Mouse (Mus musculus): ENCODE results near the gene Cenpi. TPM values are rescaled to one million over a fixed set of nuclear protein-coding genes. Genes with fewer than 3 reads are reported as not detected.

Cenpi gene
- total RNA-seq (2021), result 1 to 10 TPM in 1 of 2 experiments, under 1 TPM in 1; 0.26 to 1.0 TPM
- long read RNA-seq, experiment 1, partial matches to known transcripts, result 1 of 1 reads
- long read RNA-seq, experiment 1, other reads (novel, unspliced or antisense), result 0 of 1 reads
- long read RNA-seq, experiment 2, result 0 reads

DNA sequence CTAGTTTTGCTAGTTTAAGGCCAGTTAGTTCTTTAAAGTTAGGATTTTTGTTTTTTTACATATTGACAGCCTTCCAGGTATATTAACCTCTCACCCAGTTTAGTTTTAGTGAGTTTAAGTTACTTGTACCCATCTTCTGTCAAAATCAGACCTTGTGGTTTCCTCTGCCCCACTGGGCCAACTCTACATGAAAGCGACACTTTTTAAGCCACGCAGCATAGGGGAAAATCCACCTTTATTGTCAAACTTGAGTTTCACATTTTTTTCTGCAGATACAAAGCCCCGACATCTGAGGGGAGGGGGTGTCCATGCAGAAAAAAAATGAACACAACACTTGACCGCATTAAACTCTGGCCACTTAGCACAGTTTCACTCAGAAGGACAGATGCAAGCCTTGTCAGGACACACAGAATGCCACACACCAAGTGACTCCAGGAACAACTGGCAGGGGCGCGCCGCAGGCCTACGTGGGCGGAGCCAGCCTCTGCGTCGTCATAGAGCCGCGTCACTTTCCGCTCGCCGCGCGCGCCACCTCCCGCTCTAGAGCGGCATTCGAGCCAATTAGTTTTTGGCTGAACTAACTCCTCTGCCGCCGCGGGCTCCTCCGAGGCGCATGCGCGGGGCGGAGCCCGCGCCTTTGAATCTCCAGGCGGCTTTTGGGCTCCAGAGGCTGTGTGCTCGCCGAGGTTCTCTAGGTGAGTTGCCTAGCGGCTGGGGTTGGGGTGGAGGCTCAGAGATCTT lies at the start of gene Cenpi:
TSS of gene Cenpi (plus strand) at position 551 of the 741 bp plus-strand sequence.
- intact Hi-C loops (cut with DNase I), result loop anchor here (10.0 kb wide), 1 partner anchor 243 kb away; no protein-coding TSS in a partner anchor
- Histone ChIP-seq H3K4me3 (peak within 1 kb of the TSS; percentile 48), H3K27ac (peak within 1 kb of the TSS; percentile 65)
- peak; percentile 19; the same call in 1 of the 2 replicates for TF ChIP-seq CTCF (IDR thresholded peaks at IDR 0.05)
- DNase-seq (ENCODE audit: extremely low spot score in 1 of 2, low spot score in 2 of 2), result peak; percentile 86

DNA sequence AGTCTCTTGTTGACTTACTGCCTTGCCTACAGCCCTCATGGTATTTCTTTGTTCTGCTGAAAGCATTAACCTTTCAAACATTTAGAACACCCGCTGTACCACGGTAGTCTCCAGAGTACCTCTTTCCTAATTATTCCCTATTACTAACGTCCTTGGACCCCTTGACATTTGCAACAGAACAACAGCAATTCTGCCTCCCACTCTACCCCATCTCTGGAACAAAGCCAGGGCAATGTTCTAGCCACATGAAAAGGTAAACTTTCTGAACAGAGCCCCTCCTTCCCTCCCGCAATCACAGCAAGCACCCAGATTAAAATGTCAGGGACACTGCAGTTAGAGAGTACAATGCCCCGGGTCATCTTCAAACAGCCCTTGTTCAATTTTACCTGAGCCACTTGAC lies 46.7 kb upstream of the Cenpi start:
- TF ChIP-seq CTCF (IDR thresholded peaks at IDR 0.05), result no peak
- DNase-seq (ENCODE audit: extremely low spot score in 1 of 2, low spot score in 2 of 2), result no peak
- Histone ChIP-seq H3K27ac (no peak overlapping the region), H3K4me3 (no peak overlapping the region)
- intact Hi-C loops (cut with DNase I), result no loop called here

DNA sequence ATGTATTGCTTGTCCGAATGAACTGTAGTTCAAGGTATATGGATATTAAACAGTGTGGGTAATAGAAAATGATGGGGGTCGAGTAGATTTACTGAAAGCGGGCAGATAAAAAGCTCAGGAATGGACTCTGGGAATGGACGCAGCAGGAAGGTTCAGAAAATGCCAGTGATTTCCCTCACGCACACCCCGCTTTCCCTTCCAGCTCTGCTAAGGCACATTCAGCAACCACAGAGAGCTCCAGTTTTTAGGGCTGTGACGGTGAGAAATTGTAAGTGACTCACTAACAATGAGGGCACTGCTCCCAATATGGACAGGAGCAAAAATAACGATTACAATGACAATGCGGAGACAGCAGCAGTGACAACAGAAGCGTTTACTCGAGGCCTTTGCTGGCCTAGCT lies 45.8 kb upstream of the Cenpi start:
- DNase-seq (ENCODE audit: extremely low spot score in 1 of 2, low spot score in 2 of 2), result no peak
- intact Hi-C loops (cut with DNase I), result no loop called here
- no peak for TF ChIP-seq CTCF (IDR thresholded peaks at IDR 0.05)
- H3K27ac ChIP-seq, result no peak overlapping the region
- no peak overlapping the region for H3K4me3 ChIP-seq

GRCm38 (mm10) chrX:134275715-134276114 lies 32.2 kb upstream of the Cenpi start:
- H3K27ac ChIP-seq, result no peak overlapping the region
- TF ChIP-seq CTCF (IDR thresholded peaks at IDR 0.05), result no peak
- intact Hi-C loops (cut with DNase I), result no loop called here
- DNase-seq (ENCODE audit: extremely low spot score in 1 of 2, low spot score in 2 of 2), result no peak
- no peak overlapping the region for H3K4me3 ChIP-seq

GRCm38 (mm10) chrX:134276275-134277160 lies 31.4 kb upstream of the Cenpi start, which contains the start of gene Trmt2b:
Gene Trmt2b, minus strand, starts transcription at chrX:134276984.
- no peak for TF ChIP-seq CTCF (IDR thresholded peaks at IDR 0.05)
- Histone ChIP-seq H3K4me3 (peak within 1 kb of the TSS; percentile 44), H3K27ac (0 out of 2 replicates have a peak within 1 kb of the TSS, but pooled peaks have one; percentile 3)
- DNase-seq (ENCODE audit: extremely low spot score in 1 of 2, low spot score in 2 of 2), result peak; percentile 19 to 29
- intact Hi-C loops (cut with DNase I), result no loop called here

DNA sequence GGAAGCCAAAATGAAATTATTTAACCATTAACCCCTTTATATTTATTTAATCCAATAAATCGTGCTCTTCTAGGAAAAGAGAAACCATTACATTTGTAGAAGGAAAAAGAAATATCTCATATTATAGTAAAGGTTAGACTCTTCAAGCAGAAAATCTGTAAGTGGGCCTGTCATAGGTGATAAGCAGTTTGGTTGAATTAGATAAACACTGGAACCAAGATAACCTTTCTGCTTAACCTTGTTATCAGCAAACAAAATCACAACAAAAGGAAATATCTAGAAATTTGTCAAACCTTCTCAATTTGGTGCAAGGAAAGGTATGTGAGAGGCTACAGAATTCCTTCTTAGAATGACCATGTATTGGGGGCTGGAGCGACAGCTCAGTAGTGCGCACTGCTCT lies 27.4 kb upstream of the Cenpi start:
- DNase-seq (ENCODE audit: extremely low spot score in 1 of 2, low spot score in 2 of 2), result no peak
- no peak overlapping the region for H3K27ac ChIP-seq
- intact Hi-C loops (cut with DNase I), result loop anchor here (10.0 kb wide), 1 partner anchor 64 kb away; no protein-coding TSS in a partner anchor
- TF ChIP-seq CTCF (IDR thresholded peaks at IDR 0.05), result no peak
- no peak overlapping the region for H3K4me3 ChIP-seq

DNA sequence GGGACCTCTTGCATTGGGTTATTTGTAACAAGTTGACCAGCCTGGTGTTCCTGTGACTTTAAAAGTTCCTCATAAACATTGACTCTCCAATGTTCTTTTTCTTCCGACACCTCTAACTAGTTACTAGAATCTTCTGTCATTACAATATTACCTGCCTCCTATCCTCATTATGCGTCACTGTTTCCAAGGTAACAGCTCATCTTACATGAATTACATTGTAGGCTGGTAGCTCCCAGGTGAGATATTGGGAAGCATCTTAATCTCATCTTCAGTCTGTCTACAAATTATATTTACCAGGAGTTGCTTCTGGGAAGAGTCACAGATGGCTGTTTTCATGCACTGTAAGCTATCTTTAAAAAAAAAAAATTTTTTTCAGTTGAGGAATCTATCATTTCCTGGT lies 22.8 kb upstream of the Cenpi start:
- TF ChIP-seq CTCF (IDR thresholded peaks at IDR 0.05), result no peak
- Histone ChIP-seq H3K27ac (no peak overlapping the region), H3K4me3 (no peak overlapping the region)
- intact Hi-C loops (cut with DNase I), result loop anchor here (10.0 kb wide), 1 partner anchor 60 kb away; no protein-coding TSS in a partner anchor
- DNase-seq (ENCODE audit: extremely low spot score in 1 of 2, low spot score in 2 of 2), result no peak

- Histone ChIP-seq H3K4me3 (no peak overlapping the region), H3K27ac (no peak overlapping the region)
- intact Hi-C loops (cut with DNase I), result loop anchor here (10.0 kb wide), 1 partner anchor 59 kb away; no protein-coding TSS in a partner anchor
- no peak for DNase-seq (ENCODE audit: extremely low spot score in 1 of 2, low spot score in 2 of 2)
- TF ChIP-seq CTCF (IDR thresholded peaks at IDR 0.05), result no peak
Observed at GRCm38 (mm10) chrX:134285791-134286190, 22.1 kb upstream of the Cenpi start.

DNA sequence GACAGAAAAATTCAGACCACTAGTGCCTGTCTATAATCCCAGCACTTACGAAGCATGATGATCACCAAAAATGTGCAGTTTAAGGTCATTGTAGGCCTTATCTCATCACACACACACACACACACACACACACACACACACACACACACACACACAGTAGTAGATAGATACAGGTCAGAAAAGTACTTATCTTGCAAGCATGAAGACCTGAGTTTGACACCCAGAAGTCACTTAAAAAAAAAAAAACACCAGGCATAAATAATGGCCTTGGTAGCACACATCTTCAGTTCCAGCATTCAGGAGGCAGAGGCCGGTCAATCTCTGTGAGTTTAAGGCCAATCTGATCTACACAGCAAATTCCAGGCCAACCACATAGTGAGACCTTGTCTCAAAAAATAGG lies 20.6 kb upstream of the Cenpi start:
- DNase-seq (ENCODE audit: extremely low spot score in 1 of 2, low spot score in 2 of 2), result no peak
- Histone ChIP-seq H3K4me3 (no peak overlapping the region), H3K27ac (no peak overlapping the region)
- no peak for TF ChIP-seq CTCF (IDR thresholded peaks at IDR 0.05)
- intact Hi-C loops (cut with DNase I), result loop anchor here (10.0 kb wide), 1 partner anchor 57 kb away; no protein-coding TSS in a partner anchor

DNA sequence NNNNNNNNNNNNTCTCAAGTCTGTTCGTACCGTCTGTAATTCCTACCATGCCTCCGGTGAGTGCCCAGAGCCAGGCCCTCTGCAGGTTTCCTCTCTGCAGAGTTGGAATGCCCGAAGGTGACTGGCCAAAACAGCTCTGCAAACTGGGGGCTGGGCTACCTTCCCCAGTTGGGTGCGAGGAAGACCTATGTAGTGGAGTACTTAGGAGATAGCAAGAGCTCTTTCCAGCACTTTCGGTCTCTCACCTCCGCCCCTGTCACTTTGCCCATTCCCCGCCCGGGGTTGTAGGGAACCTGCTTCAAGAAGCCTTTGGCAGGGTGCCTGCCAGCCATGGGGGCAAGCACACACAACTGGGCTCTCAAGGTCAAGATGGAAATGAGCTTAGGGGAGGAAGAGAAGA lies 11.6 kb upstream of the Cenpi start:
- Histone ChIP-seq H3K27ac (peak overlapping the region; percentile 67), H3K4me3 (peak overlapping the region; percentile 55)
- DNase-seq (ENCODE audit: extremely low spot score in 1 of 2, low spot score in 2 of 2), result peak in 1 of 2 experiments; percentile 24
- TF ChIP-seq CTCF (IDR thresholded peaks at IDR 0.05), result no peak
- intact Hi-C loops (cut with DNase I), result loop anchor here (5.0 kb wide), 2 partner anchors 84 to 106 kb away; partner anchors contain the start of gene Drp2

DNA sequence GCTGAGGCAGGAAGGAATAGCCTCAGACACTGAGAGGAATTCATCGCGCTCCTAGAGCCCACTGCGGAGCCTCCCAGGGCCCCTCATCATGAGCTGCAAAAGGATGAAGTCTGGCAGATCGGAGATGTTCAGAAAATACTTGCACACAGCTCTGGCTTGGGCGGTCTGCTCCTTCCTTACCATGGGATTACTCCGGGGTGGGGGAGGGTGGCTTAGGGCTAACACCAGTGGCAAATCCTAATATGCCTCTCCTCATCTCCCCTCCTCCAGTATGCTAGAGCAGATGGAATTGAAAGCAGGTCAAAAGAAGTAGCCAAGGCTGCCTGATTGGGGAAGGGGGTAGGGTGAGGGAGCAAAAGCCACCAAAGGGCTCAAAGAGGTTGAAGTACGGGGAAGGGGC lies 11.1 kb upstream of the Cenpi start:
- DNase-seq (ENCODE audit: extremely low spot score in 1 of 2, low spot score in 2 of 2), result peak in 1 of 2 experiments; percentile 8
- TF ChIP-seq CTCF (IDR thresholded peaks at IDR 0.05), result no peak
- H3K27ac ChIP-seq, result peak overlapping the region; percentile 67
- intact Hi-C loops (cut with DNase I), result loop anchor here (5.0 kb wide), 2 partner anchors 84 to 106 kb away; partner anchors contain the start of gene Drp2
- peak overlapping the region; percentile 55 for H3K4me3 ChIP-seq

All from left cerebral cortex, adult 2 months (tissue).